Mouse (Mus musculus): ENCODE results near the gene Blcap.

Gene Blcap

DNA sequence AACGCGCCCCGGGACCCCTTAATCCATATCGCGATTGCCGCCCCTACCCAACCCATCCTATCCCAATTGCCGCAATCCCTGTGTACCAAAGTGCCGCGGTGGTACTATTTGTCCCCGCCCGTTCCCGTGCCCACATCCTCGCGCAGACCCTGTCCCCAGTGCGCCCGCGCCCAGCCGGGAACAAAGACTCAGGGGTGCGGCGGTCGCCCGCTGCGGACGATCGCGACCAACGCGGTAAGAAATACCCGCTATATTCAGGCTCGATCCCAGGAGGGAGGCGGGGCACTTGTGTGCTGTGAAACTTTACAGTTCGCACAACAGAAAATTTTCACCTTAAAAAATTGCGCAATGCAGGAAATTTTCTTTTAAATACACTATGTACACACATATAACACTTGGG is 10.8 kb downstream of the Blcap start:
- no peak for ATAC-seq (ENCODE audit: insufficient number of reproducible peaks, low FRiP score, low TSS enrichment)

DNA sequence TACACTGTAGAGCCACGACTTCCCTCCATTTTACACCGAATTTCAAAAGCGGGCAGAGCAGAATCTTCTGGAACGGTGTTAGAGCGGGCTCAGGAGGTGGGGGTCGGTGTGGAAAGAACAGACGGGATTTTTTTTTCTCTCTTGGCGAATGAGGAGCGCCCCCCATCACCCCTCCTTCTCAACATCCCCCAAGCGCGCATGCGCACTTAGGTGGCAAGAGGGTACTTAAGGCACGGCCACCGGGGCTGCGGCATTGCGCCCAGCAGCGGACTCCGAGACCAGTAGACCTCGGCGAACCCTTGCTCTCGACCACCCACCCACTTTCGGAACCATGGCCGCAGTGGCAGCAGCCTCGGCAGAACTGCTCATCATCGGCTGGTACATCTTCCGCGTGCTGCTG is 11.2 kb downstream of the Blcap start, which contains the start of gene Nnat:
Gene Nnat (plus strand): TSS at position 221 of the 400 bp plus-strand sequence.
- no peak for ATAC-seq (ENCODE audit: insufficient number of reproducible peaks, low FRiP score, low TSS enrichment)

DNA sequence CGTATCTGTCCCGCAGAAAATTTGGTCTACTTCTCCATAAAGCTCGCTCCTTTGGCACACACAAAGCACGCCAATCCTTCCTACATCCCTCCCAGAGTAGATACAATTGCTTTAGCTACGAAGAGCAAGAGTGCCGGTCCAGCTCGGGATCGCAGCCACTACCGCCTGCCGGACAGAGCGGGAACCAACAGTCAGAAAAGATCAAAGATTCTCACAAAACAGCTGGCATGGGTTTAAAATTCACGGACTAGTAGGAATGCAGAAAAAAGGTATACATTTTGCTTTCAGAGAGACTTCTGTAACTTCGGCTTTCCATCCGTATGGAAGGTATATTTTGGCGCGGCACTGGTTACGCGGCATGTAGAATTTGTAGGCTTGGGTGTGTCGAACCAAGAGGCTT is 11.6 kb downstream of the Blcap start:
- no peak for ATAC-seq (ENCODE audit: insufficient number of reproducible peaks, low FRiP score, low TSS enrichment)

DNA sequence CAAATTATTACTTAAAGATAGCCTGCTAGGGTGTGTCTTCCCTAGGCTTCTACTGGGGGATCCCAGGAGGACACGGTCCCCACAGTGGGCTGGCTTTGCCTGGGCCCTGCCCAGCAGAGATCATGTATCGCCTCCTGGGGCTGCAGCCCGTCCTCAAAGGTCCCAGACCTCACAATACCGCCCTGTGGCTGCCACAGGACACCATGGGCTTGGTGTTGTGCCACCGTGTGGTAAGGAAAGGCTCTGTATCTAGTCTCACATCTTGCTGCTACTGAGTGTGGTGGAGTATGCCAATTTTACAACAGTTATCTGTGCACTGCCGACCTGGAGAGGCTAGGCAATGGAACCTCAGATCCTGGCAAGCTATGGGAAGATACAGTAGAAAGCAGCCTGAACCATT is 12.6 kb downstream of the Blcap start:
- no peak for ATAC-seq (ENCODE audit: insufficient number of reproducible peaks, low FRiP score, low TSS enrichment)

DNA sequence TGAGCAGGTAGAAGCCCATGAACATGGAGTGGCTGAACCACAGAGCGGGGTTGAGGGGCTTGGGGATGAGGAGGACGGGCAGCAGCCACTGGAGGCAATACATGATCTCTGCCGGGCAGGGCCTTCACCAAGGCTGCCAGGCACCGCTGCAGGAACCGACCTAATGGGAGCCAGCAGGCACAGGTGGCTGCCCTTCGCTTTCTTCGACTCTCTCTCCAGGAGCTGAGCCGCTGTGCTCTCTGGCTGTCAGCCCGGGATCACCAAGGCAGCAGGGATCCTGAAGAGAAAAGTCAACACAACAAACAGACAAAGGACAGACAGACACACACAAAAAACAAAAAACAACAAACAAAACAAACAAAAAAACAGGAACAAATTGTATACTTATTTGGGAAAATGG is 13.0 kb downstream of the Blcap start:
- peak; percentile 29; the same call in 1 of the 2 replicates for ATAC-seq (ENCODE audit: insufficient number of reproducible peaks, low FRiP score, low TSS enrichment)

DNA sequence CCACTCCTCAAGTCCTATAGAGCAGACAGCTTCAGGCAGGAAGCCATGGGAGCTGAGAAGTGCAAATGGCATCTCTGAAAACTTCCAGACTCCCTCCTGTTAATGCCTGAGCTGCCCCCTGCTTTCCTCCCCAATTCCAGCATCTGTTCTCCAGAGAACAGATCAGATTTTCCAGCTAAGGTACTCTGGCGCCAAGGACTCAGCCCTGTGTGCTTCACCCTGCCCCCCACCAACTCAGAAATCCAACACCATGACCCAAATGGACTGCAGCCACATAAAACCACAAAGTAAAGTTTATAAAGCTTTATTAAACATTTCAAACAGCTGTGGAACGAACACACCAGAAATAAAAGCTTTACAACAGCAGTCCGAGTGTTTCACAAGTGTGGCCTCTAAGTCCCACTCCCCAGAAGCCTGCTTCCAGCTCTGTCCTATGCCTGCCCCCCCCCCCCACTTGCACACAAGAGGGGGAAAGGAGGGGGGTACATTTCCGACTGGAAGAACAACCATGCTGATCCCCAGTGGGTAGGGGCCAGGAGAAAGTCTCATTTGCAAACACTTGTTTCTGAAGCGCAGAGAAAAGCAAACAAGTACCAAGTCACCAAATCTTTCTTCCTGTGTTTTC is 14.9 kb downstream of the Blcap start:
- no peak for ATAC-seq (ENCODE audit: insufficient number of reproducible peaks, low FRiP score, low TSS enrichment)

DNA sequence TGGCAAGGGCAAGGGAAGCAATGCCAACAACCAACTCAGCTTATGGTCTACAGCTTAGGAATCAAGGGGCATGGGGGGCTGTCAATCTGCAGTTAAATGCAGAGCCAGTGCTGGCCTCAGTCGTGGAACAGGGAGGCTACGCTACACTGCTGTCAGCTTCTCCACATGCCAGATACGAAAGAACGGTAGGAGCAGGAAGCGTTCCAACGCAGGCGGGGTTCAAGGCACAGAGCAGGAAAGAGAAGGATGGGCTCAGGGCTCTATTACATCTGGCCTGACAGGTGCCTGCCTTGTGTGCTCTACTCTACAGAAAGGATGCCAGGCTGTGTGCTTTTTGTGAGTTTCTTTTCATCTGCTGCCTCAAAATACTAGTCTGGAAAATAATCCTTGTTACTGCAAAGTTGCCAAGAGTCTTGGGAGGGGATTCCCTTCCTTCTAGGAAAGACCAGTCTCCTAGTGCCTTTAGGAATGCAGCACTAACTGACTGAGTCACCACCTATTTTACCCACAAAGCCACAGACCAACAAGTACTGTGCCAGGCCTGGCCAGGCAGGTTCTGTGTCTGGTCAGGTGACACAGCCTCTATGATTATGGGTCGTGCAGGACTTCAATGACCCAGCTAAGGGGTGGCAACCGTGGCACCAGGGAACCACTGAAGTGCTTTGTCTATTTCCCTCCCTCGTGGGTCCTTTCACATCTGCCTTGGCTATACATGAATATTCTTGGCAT is 18.8 kb downstream of the Blcap start:
- no peak for ATAC-seq (ENCODE audit: insufficient number of reproducible peaks, low FRiP score, low TSS enrichment)

DNA sequence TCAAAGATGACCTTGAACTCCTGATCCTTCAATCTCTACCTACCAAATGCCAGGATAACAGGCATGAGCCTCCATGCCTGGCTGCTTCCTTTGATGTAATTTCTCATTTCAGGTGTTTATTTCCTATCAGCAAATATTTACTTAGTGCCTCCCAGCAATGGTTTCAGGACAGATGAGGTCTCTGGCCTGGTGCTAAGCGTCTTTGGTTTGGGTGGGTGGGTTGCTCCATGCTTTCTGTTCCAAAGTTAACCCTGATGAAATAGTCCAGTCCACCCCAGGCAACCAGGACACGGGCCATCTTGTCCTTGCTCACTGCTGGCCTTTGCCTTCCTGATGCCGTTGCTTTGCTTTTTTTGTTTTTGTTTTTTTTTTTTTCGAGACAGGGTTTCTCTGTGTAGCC is 20.8 kb downstream of the Blcap start:
- no peak for ATAC-seq (ENCODE audit: insufficient number of reproducible peaks, low FRiP score, low TSS enrichment)

DNA sequence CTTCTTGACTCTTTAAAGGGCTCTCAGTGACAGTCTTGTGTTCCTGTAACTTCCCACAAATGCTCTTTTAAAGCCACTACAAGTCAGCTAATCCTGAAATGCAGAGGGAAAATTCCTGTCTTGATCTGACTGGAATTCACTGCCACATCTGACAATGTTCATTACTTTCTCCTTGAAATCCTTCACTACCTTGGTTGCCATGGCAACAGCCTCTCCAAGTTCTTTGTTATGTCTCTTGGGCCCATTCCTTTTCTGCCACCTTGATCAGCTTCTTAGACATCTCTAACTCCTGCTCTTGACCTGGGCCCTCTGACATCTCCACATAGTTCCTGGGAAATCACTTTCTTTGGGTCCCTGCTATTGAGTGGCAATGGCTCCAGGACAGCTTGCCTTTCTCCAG is 24.4 kb downstream of the Blcap start:
- no peak for ATAC-seq (ENCODE audit: insufficient number of reproducible peaks, low FRiP score, low TSS enrichment)

DNA sequence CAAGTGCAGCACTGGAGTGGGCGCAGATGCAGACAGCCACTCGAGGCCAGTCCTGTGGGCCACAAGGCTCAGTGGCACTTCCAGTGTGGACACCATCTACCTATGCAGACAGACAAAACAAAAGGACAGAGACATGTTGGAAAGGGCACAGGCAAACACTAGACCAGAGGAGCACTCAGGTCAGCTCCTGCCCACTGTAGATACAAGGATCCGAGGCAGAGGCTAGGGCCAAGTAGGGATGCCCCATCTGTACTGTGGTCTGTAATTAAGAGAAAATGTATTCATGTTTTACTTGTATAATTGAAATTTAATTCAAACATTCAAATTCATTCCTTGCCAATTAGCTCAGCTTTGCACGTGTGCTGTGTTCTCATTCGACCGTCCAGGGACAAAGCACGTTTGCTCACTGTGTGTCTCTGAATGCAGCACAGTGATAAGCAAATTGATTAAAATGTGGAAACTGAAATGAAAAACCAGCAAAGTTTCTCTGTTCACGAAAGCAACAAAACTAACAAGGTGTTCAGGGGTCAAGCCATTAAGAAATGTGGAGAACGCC is 26.7 kb downstream of the Blcap start:
- no peak for ATAC-seq (ENCODE audit: insufficient number of reproducible peaks, low FRiP score, low TSS enrichment)

DNA sequence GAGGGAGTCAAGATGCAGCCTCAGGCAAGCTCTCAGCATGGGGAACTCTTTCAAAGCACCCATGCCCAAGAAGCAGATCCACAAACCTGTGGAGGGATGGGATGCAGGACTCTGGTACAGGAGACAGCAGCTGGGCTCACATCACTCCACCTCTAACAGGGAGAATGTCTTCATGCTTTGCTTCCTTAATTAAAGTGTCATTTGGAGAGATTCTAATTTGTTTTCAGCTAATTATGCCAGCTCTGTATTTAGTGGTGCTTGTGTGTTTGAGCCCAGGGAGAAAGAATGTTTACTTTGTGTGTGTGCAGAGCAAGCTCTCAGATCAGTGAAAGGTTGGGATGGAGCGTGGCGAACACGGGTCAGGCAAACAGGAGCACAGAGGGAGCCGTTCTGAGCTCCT is 28.7 kb downstream of the Blcap start:
- ATAC-seq (ENCODE audit: insufficient number of reproducible peaks, low FRiP score, low TSS enrichment): no peak

DNA sequence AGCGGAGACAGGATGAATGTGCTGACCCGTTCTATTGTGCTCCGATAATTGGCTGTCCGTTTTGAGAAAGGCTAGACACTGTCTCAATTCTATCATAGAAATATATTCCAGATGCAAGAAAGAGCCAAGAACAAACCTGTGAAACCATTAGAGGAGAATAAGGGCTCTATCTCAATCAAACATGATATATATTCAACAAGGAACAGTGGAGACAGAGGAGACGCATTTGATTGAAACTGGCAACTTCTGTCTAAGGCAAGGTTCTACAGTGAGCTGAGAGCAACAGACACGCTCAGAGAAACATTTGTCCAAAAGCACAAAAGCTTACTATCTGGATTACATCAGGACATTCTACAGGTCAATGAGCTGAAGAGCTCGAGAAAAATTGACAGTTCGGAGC is 29.4 kb downstream of the Blcap start:
- no peak for ATAC-seq (ENCODE audit: insufficient number of reproducible peaks, low FRiP score, low TSS enrichment)

DNA sequence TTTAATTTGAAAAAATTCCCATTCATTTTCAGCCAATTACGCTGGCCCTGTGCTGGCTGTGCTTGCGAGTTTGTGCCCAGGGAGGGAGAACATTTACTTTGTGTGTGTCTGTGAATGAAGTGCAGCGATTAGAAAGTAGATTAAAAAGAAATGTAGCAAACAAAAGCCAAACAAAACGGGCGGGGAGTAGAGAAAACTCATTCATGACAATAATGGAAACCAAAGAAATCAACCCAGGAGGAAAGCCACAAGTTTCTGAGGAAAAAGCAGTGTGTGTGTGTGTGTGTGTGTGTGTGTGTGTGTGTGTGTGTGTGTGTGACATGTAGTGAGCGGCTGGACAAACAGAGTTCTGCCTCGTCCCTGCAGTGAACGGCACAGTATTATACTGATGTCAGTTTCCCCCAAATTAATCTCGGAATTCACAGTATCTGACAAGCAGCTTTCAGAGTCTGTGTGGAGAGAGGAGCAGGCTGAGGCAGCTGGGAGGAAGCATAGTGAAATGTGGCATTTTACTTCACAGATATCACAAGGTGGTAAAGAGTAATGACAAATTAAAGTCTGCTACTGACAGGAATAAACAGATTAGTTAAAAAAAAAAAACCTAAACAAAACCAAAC is 30.0 kb downstream of the Blcap start:
- no peak for ATAC-seq (ENCODE audit: insufficient number of reproducible peaks, low FRiP score, low TSS enrichment)

DNA sequence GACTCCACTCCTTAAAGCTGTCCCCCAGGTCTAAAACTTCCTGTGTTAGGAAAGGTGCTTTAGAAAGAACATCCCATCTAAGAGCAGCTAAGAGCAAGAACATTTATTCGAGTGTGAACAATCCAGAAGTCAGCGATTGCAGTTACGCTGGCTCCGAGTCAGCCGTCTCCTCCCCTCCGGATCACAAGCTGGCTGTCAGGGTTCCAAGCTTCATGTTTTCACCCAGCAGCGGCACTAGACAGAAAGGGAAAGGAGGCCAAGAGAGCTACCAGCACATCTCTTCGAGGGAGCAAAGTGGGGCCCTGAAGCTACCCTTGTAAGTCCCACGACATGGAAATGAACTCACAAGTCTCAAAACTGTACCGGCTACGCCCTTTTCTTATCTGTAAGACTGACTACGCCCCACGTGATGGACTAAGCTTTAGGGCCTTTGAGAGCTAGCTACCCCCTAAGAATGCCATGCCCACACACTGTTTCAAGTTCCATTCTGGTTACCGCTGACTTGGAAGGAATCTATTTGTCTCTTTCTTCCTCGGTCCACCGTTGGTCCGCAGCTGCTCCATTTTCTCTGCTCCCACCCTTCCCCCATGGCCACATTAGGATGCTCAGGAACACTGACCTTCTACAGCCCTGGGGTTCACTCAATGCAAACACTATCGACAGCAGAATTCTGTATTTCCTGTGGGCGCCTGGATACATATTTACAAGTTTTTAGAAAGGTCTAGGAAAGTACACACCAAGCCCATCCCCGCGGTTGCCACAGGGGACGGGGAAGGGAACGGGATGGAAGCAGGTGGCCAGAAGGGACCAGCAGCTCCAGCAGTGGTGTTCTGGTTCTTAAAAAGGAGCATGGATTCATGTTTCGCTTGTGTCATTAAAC is 30.8 kb downstream of the Blcap start:
- no peak for ATAC-seq (ENCODE audit: insufficient number of reproducible peaks, low FRiP score, low TSS enrichment)

DNA sequence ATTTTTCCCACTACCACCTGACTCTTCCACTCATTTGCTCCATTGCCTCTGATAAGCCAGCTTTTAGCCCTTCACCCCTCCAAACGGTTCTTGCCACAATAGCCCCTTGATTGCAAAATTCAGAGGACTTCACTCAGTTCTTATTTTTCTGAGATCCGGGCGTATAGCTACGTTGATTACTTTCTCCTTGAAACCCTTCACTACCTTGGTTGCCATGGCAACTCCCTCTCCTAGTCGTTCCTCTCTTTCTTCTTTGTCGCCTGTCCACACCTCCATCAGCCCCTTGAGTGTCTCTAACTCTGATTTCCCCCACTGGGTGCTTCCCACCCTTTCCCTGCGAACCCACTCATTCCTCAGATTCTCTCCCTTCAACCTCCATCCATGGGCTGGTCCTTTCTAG is 34.0 kb downstream of the Blcap start:
- no peak for ATAC-seq (ENCODE audit: insufficient number of reproducible peaks, low FRiP score, low TSS enrichment)

DNA sequence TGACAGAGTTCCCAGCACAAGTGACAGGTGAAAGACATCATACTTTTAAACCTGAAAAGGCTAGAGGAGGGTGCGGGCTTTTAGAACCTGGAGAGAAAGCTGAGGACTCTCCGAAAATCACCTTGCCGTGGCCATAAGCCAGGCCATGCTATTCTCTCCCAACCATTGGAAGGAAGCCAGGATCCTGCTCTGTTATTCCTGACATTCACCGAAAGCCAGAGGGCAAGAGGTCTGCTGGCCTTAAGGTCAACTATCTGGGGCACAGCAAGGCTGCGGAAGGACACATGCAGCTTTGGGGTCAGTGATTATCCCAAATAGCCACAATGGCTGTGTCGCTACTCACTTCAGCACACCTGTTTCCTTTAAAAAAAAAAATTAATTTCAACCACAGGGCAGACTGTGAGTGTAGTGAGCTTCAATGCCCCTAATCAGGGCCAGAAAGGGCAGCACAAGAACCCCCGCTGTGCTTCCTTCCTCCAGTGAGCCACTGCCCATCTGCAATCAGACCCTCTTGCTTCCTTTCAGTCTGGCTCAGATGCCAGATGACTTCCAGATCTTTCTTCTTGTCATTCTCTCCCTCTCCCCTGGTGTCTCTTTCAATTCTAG is 34.5 kb downstream of the Blcap start:
- ATAC-seq (ENCODE audit: insufficient number of reproducible peaks, low FRiP score, low TSS enrichment): no peak

DNA sequence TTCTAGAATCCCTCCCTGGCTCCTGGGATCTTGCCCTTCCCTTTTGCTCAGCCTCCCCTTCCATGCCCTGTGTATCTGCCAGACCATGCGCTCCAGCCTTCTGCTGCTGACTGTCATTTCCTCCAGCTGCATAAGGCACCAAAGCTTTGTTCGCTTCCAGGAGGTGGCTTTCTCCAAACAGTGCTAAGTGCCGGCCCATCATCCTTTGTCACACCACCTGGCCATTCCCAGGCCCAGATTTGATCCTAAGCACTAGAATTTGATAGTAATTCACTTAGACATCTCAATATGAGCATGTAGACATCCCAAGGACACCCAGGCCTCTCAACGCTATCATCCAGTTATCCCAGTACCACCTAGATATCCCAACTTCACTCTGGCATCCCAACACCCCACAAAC is 36.9 kb downstream of the Blcap start:
- no peak for ATAC-seq (ENCODE audit: insufficient number of reproducible peaks, low FRiP score, low TSS enrichment)

DNA sequence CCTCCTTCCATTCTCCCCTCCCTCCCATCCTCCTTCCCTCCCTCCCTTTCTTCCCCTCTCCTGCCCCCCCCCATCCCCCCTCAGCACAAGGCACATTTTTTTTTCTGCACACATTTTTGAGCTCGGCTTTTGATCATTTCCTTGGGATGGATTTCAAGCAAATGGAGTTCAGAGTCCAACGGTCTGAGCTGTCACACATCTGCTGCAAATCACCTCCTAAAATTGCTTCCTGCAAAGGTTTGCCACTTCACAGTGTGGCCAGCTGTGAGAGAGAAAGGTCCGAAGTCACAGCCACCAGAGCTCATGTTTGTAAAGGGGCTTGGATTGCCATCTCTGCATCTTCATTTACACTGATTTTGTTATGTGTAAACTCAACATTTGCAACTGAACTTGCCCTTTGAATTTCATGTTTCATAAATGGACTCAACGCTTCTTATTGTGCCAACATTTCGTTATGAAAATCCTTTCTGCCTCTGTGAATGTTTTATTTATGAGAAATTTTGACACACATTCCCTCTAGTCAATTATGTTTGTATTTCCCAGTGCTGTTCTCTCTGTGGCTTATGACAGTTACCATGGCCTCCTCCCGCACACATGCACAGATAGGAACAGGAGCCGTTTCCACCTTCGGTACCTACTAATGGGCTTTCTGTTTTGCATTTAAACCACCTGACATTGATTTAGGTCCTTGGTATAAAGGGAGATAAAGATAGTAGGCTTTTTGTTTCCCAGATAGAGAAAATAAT is 39.2 kb downstream of the Blcap start:
- ATAC-seq (ENCODE audit: insufficient number of reproducible peaks, low FRiP score, low TSS enrichment): no peak

All from cerebellum, adult (tissue).